Mouse (Mus musculus) right cerebral cortex, postnatal 10 days (tissue): ENCODE measurements at regions not wholly inside any gene's neighbourhood (a gene's known extent, or its start where the extent isn't known, plus 50 kb on each side); places are given as distances from the start of the nearest gene placed in this dataset.

Source experiments
- DNase-seq, 2 experiments: peaks; one replicate each; pipeline ENCODE4 v3.0.0; 2021; ENCODE audit warnings: low spot score in 2 of 2

GRCm38 (mm10) chr6:48172769-48173168 is 86.4 kb upstream of the Zfp746 start:
- DNase-seq = peak in 1 of 2 experiments; percentile 2

- no peak for DNase-seq
Measured at GRCm38 (mm10) chr6:48136851-48137250, 50.5 kb upstream of the Zfp746 start.
